Mouse (Mus musculus) megakaryocyte, embryonic 14.5 days (primary cell): ENCODE results near the gene 3830406C13Rik.

Source experiments
- FLI1 ChIP-seq: IDR thresholded peaks from 2 replicates; pipeline ENCODE4 v1.6.1; 2012; ENCODE audit warnings: low read length, inconsistent platforms, mixed read lengths
- GATA1 ChIP-seq: IDR thresholded peaks from 3 replicates; pipeline ENCODE4 v1.6.1; 2012; ENCODE audit warnings: mixed read lengths, low read length, inconsistent platforms, borderline replicate concordance

DNA sequence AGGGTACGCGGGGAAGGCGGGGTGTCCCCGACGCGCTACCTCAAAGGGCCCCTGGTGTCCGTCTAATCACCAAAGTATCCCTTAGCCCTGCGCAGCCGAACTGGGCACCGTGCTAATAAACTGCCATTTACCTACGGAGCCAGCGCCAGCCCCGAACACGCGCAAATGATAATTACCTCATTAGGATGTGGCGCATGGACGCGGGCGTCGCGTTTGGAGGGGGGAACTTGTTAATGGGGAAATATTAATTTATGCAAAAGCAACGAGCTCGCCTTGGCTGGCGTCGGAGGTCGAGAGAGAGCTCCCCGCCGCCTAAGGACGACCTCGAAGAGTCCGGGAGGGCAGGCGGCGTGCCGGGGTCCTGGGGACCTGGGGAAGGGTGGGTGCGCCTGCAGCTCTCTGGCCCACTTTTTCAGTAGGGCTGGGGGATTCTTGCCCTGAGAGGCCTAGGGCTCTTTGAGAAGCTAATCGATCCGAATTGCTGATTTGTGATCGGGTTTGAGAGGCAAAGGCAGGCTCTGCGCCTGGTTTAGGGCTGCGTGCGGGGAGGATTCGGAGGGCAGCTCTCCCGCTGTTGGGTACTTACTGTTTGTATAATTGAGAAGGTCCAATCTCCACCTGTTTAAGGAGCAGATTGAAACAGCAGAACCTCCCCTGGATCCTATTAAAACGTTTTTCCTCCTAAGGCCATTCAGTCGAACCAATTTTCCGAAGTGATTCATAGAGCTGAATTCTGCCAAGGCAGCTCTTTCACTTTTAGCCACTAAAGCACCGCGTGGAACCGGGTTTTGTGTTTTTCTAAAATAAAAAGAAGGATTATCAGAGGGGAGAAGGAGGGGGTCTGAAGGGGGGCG is 62.3 kb downstream of the 3830406C13Rik start:
- TF ChIP-seq GATA1 = no peak
- no peak for TF ChIP-seq FLI1
